Mouse (Mus musculus): ENCODE data around the gene Zfp787.

The Zfp787 gene

GRCm38 (mm10) chr7:6126690-6127448 is 28.9 kb downstream of the Zfp787 start:
- in situ Hi-C loops (cut with MboI; ENCODE audit: low sequenced_read_pairs), result loop anchor here (10.0 kb wide), 1 partner anchor 48 kb away; the partner anchor contains the start of gene Zfp444

GRCm38 (mm10) chr7:6121128-6121527 is 34.7 kb downstream of the Zfp787 start:
- in situ Hi-C loops (cut with MboI; ENCODE audit: low sequenced_read_pairs), result loop anchor here (10.0 kb wide), 1 partner anchor 54 kb away; the partner anchor contains the start of gene Zfp444

GRCm38 (mm10) chr7:6120104-6120503 is 35.7 kb downstream of the Zfp787 start:
- in situ Hi-C loops (cut with MboI; ENCODE audit: low sequenced_read_pairs), result loop anchor here (10.0 kb wide), 1 partner anchor 55 kb away; the partner anchor contains the start of gene Zfp444

GRCm38 (mm10) chr7:6119501-6119900 is 36.3 kb downstream of the Zfp787 start:
- in situ Hi-C loops (cut with MboI; ENCODE audit: low sequenced_read_pairs), result no loop called here
